Mouse (Mus musculus) hindbrain, postnatal 0 days (tissue): Measurements from ENCODE around the gene Grid2. TPM values are rescaled to one million over a fixed set of nuclear protein-coding genes. Genes with fewer than 3 reads are reported as not detected.
A peak's percentile ranks its signal among the peaks of the same experiment; 100 is the strongest.

Source experiments
- ATAC-seq: fragments of 200-750 bp; cut with Nextera tagmentation; 2 replicates; pipeline ENCODE4 v1.8.0; 2017; ENCODE audit warnings: mild to moderate bottlenecking, moderate TSS enrichment, moderate library complexity
- DNase-seq: peaks from one replicate; pipeline ENCODE4 v3.0.0-alpha.2; 2015; ENCODE audit warnings: low spot score
- H3K27ac ChIP-seq: fragments of 300-500 bp; sonication (generic); 2 replicates; pipeline ENCODE4 v1.5.1; 2014; ENCODE audit warnings: mild to moderate bottlenecking
- H3K27me3 ChIP-seq: fragments of 300-500 bp; sonication (generic); 2 replicates; pipeline ENCODE4 v1.6.1; 2014; ENCODE audit warnings: low read length, mixed read lengths; ENCODE audit not compliant: insufficient read depth
- H3K36me3 ChIP-seq: fragments of 300-500 bp; sonication (generic); 2 replicates; pipeline ENCODE4 v1.6.1; 2014; ENCODE audit warnings: low read length, mixed read lengths; ENCODE audit not compliant: insufficient read depth
- H3K4me1 ChIP-seq: fragments of 300-500 bp; sonication (generic); 2 replicates; pipeline ENCODE4 v1.6.1; 2014; ENCODE audit warnings: antibody characterized with exemption, low read length, mixed read lengths; ENCODE audit not compliant: insufficient read depth
- H3K4me2 ChIP-seq: fragments of 300-500 bp; sonication (generic); 2 replicates; pipeline ENCODE4 v1.6.1; 2014; ENCODE audit warnings: low read depth, mild to moderate bottlenecking, low read length, moderate library complexity, mixed read lengths
- H3K4me3 ChIP-seq: fragments of 300-500 bp; sonication (generic); 2 replicates; pipeline ENCODE4 v1.5.1; 2014; ENCODE audit warnings: low read length
- H3K9ac ChIP-seq: fragments of 300-500 bp; sonication (generic); replicated peaks from 2 replicates; pipeline ENCODE4 v1.6.1; 2014; ENCODE audit warnings: mild to moderate bottlenecking, low read length, moderate library complexity, mixed read lengths
- H3K9me3 ChIP-seq: fragments of 300-500 bp; sonication (generic); 2 replicates; pipeline ENCODE4 v1.6.1; 2016; ENCODE audit warnings: low read length, mixed read lengths
- CTCF ChIP-seq: IDR thresholded peaks from 2 replicates; pipeline ENCODE4 v1.5.1; 2016; ENCODE audit warnings: antibody characterized with exemption, control low read depth, low read depth
- WGBS: fragments of 180-500 bp; shearing (Covaris S2); extraction: QIAGEN DNeasy Blood & Tissue Kit; methylation state at CpG from one replicate; pipeline ENCODE4 v1.1.7; 2014; 5-methylcytosine and 5-hydroxymethylcytosine counted together
- polyA plus RNA-seq: library from polyadenylated mRNA; unstranded; fragments of >200 nt; fragmentation: Nextera tagmentation; extraction: Ambion mirVana; gene quantifications from 2 replicates; pipeline ENCODE4 v1.2.1, GENCODE M21; 2015
- total RNA-seq: library from RNA; depleted of rRNA; stranded (reverse); fragments of >200 nt; gene quantifications from 2 replicates; pipeline ENCODE4 v1.2.3, GENCODE M21; 2014

Grid2 gene
- total and polyA plus RNA-seq, 2 experiments from 2014 or later = 19.5 to 51.0 TPM

- peak; percentile 66 for TF ChIP-seq CTCF
Observed at GRCm38 (mm10) chr6:64568599-64568998, 1312.9 kb downstream of the Grid2 start.

GRCm38 (mm10) chr6:64581338-64581737 is 1325.7 kb downstream of the Grid2 start:
- no peaks in the 10 kb centered on the region for H3K36me3 ChIP-seq
- H3K9ac ChIP-seq = no peak overlapping the region
- WGBS = 76% methylated on average over 3 of the region's 3 CpGs
- H3K4me2 ChIP-seq = no peak overlapping the region
- ATAC-seq = no peak
- no peak for DNase-seq
- no peaks in the 10 kb centered on the region for H3K4me1 ChIP-seq
- no peak for TF ChIP-seq CTCF
- H3K27me3 ChIP-seq = no peaks in the 10 kb centered on the region
- no peak overlapping the region for H3K4me3 ChIP-seq
- H3K9me3 ChIP-seq = no peaks in the 10 kb centered on the region
- no peak overlapping the region for H3K27ac ChIP-seq

More at GRCm38 (mm10) chr6:64568599-64568998, 1312.9 kb downstream of the Grid2 start:
- H3K27me3 ChIP-seq = no peaks in the 10 kb centered on the region
- no peaks in the 10 kb centered on the region for H3K4me1 ChIP-seq
- peak; percentile 56 for DNase-seq
- H3K9me3 ChIP-seq = no peaks in the 10 kb centered on the region
- ATAC-seq = no peak
- H3K4me3 ChIP-seq = no peak overlapping the region
- no peak overlapping the region for H3K4me2 ChIP-seq
- no peak overlapping the region for H3K27ac ChIP-seq
- no peaks in the 10 kb centered on the region for H3K36me3 ChIP-seq
- no peak overlapping the region for H3K9ac ChIP-seq
- 62% methylated on average over 5 of the region's 5 CpGs for WGBS

- H3K4me3 ChIP-seq = no peak overlapping the region
- H3K4me1 ChIP-seq = no peaks in the 10 kb centered on the region
- H3K9me3 ChIP-seq = no peaks in the 10 kb centered on the region
- no peaks in the 10 kb centered on the region for H3K36me3 ChIP-seq
- no peaks in the 10 kb centered on the region for H3K27me3 ChIP-seq
- ATAC-seq = no peak
- H3K4me2 ChIP-seq = no peak overlapping the region
- H3K27ac ChIP-seq = no peak overlapping the region
- WGBS = 68% methylated on average over 7 of the region's 7 CpGs
- no peak for DNase-seq
- no peak overlapping the region for H3K9ac ChIP-seq
- no peak for TF ChIP-seq CTCF
Observed at GRCm38 (mm10) chr6:64588487-64589205, 1333.0 kb downstream of the Grid2 start.

GRCm38 (mm10) chr6:64596261-64596660 is 1340.6 kb downstream of the Grid2 start:
- Histone ChIP-seq H3K4me1 (no peaks in the 10 kb centered on the region), H3K27me3 (no peaks in the 10 kb centered on the region), H3K36me3 (no peaks in the 10 kb centered on the region), H3K4me2 (no peak overlapping the region), H3K9ac (no peak overlapping the region), H3K4me3 (no peak overlapping the region), H3K9me3 (no peaks in the 10 kb centered on the region), H3K27ac (no peak overlapping the region)
- TF ChIP-seq CTCF = no peak
- DNase-seq = no peak
- WGBS = 67% methylated on average over 7 of the region's 7 CpGs
- no peak for ATAC-seq

- no peak for DNase-seq
- TF ChIP-seq CTCF = no peak
- H3K9me3 ChIP-seq = no peaks in the 10 kb centered on the region
- no peaks in the 10 kb centered on the region for H3K36me3 ChIP-seq
- no peak overlapping the region for H3K9ac ChIP-seq
- H3K4me1 ChIP-seq = no peaks in the 10 kb centered on the region
- H3K4me3 ChIP-seq = no peak overlapping the region
- 34% methylated on average over 2 of the region's 2 CpGs for WGBS
- H3K4me2 ChIP-seq = no peak overlapping the region
- no peaks in the 10 kb centered on the region for H3K27me3 ChIP-seq
- ATAC-seq = no peak
- no peak overlapping the region for H3K27ac ChIP-seq
Observed at GRCm38 (mm10) chr6:64596835-64597234, 1341.2 kb downstream of the Grid2 start.

- 19% methylated on average over 4 of the region's 4 CpGs for WGBS
- ATAC-seq (no peak), DNase-seq (no peak)
- no peak overlapping the region for H3K9ac ChIP-seq
- no peaks in the 10 kb centered on the region for H3K36me3 ChIP-seq
- no peaks in the 10 kb centered on the region for H3K9me3 ChIP-seq
- TF ChIP-seq CTCF = no peak
- H3K4me2 ChIP-seq = no peak overlapping the region
- H3K4me3 ChIP-seq = no peak overlapping the region
- no peaks in the 10 kb centered on the region for H3K4me1 ChIP-seq
- no peaks in the 10 kb centered on the region for H3K27me3 ChIP-seq
- H3K27ac ChIP-seq = no peak overlapping the region
Observed at GRCm38 (mm10) chr6:64598144-64598561, 1342.5 kb downstream of the Grid2 start.

GRCm38 (mm10) chr6:64605753-64606152 is 1350.1 kb downstream of the Grid2 start:
- H3K36me3 ChIP-seq = no peaks in the 10 kb centered on the region
- H3K27ac ChIP-seq = no peak overlapping the region
- H3K9ac ChIP-seq = no peak overlapping the region
- ATAC-seq = no peak
- no peaks in the 10 kb centered on the region for H3K27me3 ChIP-seq
- no peak for TF ChIP-seq CTCF
- no peaks in the 10 kb centered on the region for H3K4me1 ChIP-seq
- H3K4me2 ChIP-seq = no peak overlapping the region
- no peak for DNase-seq
- H3K4me3 ChIP-seq = no peak overlapping the region
- 66% methylated on average over 3 of the region's 3 CpGs for WGBS
- no peaks in the 10 kb centered on the region for H3K9me3 ChIP-seq
